Mouse (Mus musculus) E14TG2a.4 (cell line): ENCODE results near the gene Rtkn2.

Experiments
- CTCF ChIP-seq: conservative IDR thresholded peaks from 2 replicates; pipeline ENCODE4 v1.5.1; 2014; ENCODE audit warnings: low read length
- NANOG ChIP-seq: IDR thresholded peaks from 2 replicates; pipeline ENCODE4 v1.6.1; 2014; ENCODE audit warnings: borderline replicate concordance, low read length, mixed read lengths
- POU5F1 ChIP-seq: IDR thresholded peaks from 2 replicates; pipeline ENCODE4 v1.6.1; 2014; ENCODE audit warnings: low read length, borderline replicate concordance

DNA sequence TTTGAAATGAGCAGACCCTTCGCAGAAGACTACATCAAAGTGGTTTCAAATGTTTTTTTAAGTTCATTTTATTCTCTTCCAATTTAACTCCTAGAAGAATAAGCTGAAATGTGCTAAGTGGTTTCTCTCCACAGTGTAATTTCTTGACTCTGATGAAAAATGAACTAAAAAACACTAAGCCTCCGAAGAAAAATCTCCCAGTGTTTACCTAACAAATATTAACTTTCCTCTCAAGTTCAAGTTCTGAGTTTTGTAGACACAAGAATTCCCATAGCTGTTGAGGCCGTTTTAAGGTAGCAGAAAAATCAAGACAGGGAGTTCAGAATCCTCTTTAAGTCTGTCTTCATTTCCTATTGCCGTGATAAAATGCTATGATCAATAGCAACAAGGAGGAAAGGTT lies 27.7 kb upstream of the Rtkn2 start:
- no peak for TF ChIP-seq CTCF
- TF ChIP-seq NANOG = no peak
- TF ChIP-seq POU5F1 = no peak
